Mouse (Mus musculus): ENCODE data around the gene Olfr670. TPM values are rescaled to one million over a fixed set of nuclear protein-coding genes. Genes with fewer than 3 reads are reported as not detected.

Olfr670 gene
- polyA plus RNA-seq (2012): not detected in 2 replicates

DNA sequence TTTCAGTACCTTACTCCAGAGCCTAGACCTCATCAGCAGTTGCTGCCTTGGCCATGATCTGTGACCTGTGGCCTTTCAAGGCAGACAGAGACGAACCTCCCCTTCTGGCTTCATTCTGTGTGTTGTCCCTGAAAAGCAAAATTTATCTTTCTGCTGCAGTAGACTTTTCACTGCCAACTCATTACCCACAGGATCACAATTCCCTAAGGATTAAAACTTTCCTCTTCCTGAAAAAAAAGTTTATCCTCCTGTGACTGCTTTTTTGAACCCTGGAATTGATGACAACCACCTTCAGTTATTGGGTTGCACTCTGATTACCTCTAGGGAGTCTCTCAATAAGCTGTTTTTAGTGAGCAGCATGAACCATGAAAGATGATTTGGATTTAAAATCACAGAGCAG is at the start of gene Olfr670:
Gene Olfr670, minus strand, starts transcription at position 101 of the 400 bp plus-strand sequence.

GRCm38 (mm10) chr7:105001929-105002328 is 39.5 kb upstream of the Olfr670 start, which contains the start of gene Olfr672:
Gene Olfr672 (minus strand): TSS chr7:105002029.

GRCm38 (mm10) chr7:104979026-104979425 is 16.6 kb upstream of the Olfr670 start, which contains the start of gene Olfr671:
Gene Olfr671 (minus strand): TSS chr7:104979126.

DNA sequence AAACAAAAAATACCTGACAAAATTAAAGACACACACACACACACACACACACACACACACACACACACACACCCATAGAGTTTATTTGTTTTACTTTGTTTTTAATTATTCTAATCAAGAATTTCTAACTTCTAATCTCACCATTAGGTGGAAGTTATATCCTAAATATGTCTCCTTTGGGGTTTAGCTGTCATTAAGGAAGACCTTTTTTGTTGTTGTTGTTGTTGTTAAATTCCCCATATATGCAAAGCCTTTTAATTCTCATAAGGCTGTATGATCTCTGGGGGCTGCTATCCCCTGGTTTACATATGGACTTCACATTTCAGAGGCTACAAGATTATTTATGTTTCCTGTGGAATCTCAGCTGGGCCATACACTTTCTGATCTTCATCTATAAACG is 28.5 kb downstream of the Olfr670 start, which contains the start of gene Olfr669:
Gene Olfr669, plus strand, starts transcription at position 301 of the 400 bp plus-strand sequence.

DNA sequence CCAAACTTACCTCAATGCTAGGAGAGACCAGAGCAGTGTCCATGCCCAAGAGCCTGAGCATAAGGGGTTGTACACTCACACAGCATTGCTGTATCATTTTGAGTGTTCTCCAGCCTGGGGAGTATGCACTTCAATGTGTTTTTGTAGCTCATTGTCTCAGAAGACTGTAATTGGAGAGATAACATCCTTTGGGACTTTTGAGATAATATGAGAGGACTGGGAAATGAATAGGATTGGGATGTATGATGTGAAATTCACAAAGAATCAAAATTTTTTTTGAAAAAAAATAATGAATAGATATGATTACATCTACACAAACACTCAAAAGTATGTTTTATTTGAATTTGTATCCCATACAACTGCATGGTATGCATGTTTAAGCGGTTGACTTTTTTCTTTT is 34.5 kb downstream of the Olfr670 start, which contains the start of gene Olfr668:
Gene Olfr668, minus strand, starts transcription at position 101 of the 400 bp plus-strand sequence.

GRCm38 (mm10) chr7:104921382-104921781 is 41.0 kb downstream of the Olfr670 start, which contains the start of gene Olfr667:
Gene Olfr667 (minus strand): TSS chr7:104921482.

Other genes starting within 250 kb of the Olfr670 start
- not detected in 2 replicates for gene Usp17le, start 185.2 kb downstream of the Olfr670 start, polyA plus RNA-seq (2012)
- gene Usp17lb, start 120.0 kb downstream of the Olfr670 start, polyA plus RNA-seq (2012): not detected in 2 replicates
- gene Usp17la, start 105.6 kb downstream of the Olfr670 start, polyA plus RNA-seq (2012): 0.03 and 0.09 TPM in 2 replicates
- not detected in 2 replicates for gene Olfr665, start 84.6 kb downstream of the Olfr670 start, polyA plus RNA-seq (2012)
- gene Olfr666, start 66.7 kb downstream of the Olfr670 start, polyA plus RNA-seq (2012): not detected in 2 replicates
- gene Olfr667, start 41.1 kb downstream of the Olfr670 start, polyA plus RNA-seq (2012): not detected in 2 replicates
- gene Olfr668, start 34.6 kb downstream of the Olfr670 start, polyA plus RNA-seq (2012): not detected in 2 replicates
- not detected in 2 replicates for gene Olfr669, start 28.4 kb downstream of the Olfr670 start, polyA plus RNA-seq (2012)
- gene Olfr671, start 16.5 kb upstream of the Olfr670 start, polyA plus RNA-seq (2012): 0.02 TPM in 1 of 2 replicates, not detected in the other
- gene Olfr672, start 39.4 kb upstream of the Olfr670 start, polyA plus RNA-seq (2012): not detected in 2 replicates
- not detected in 2 replicates for gene Olfr675, start 65.8 kb upstream of the Olfr670 start, polyA plus RNA-seq (2012)
- gene Olfr676, start 70.1 kb upstream of the Olfr670 start, polyA plus RNA-seq (2012): not detected in 2 replicates
- not detected in 2 replicates for gene Olfr677, start 88.8 kb upstream of the Olfr670 start, polyA plus RNA-seq (2012)
- not detected in 2 replicates for gene Olfr678, start 101.9 kb upstream of the Olfr670 start, polyA plus RNA-seq (2012)
- gene Olfr679, start 118.6 kb upstream of the Olfr670 start, polyA plus RNA-seq (2012): not detected in 2 replicates
- gene Olfr680-ps1, start 130.2 kb upstream of the Olfr670 start, polyA plus RNA-seq (2012): not detected in 2 replicates
- not detected in 2 replicates for gene Olfr681, start 154.2 kb upstream of the Olfr670 start, polyA plus RNA-seq (2012)
- gene Olfr683, start 184.4 kb upstream of the Olfr670 start, polyA plus RNA-seq (2012): not detected in 2 replicates
- gene Olfr684, start 201.0 kb upstream of the Olfr670 start, polyA plus RNA-seq (2012): 0.08 TPM in 1 of 2 replicates, not detected in the other
- 0.06 TPM in 1 of 2 replicates, not detected in the other for gene Olfr685, start 223.4 kb upstream of the Olfr670 start, polyA plus RNA-seq (2012)
- gene Olfr686, start 244.9 kb upstream of the Olfr670 start, polyA plus RNA-seq (2012): not detected in 2 replicates

Data from megakaryocyte-erythroid progenitor cell, adult 5 weeks (primary cell).